Mouse (Mus musculus): ENCODE results near the gene Plau.

The Plau gene

GRCm38 (mm10) chr14:20806116-20806840 is 30.2 kb upstream of the Plau start:
- no peak for DNase-seq (ENCODE audit: low read depth, low spot score)

DNA sequence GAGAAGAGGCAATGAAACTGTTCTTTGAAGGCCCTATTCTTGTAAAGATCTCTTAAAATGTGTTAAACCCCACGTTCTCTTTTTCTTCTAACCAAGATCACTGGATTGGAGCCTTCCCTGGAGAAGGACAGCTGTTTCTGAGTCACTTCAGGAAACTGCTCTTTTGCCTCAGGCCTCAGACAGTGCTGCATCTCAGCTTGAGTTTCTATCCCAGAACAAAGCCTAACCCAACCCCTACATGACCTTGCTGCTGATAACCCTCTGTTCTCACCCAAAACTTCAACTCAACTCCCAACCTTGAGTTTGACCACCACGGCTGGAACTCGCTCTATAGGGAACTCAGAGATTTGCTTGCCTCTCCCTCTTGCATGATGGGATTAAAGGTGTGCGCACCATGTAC is 27.1 kb upstream of the Plau start:
- no peak for DNase-seq (ENCODE audit: low read depth, low spot score)

DNA sequence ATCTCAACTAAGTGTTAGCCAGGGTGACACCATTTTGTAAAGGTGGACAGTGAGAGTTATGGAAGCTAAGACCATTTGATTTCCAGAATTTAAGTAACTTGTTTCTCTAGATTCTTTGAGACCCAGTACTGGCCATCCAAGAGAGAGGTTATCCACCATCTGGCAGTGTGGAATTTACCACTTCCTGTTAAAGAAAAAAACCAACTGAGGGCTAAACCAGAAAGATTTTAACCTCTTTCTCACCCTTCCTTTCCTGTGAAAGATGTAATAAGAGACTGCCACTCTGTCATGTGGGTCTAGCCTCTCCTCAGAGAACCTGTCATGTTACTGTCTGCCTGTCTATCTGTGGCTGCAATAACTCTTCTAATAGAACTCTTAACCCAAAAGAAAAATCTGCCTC is 26.6 kb upstream of the Plau start:
- DNase-seq (ENCODE audit: low read depth, low spot score): no peak

- no peak for DNase-seq (ENCODE audit: low read depth, low spot score)
Observed at GRCm38 (mm10) chr14:20811236-20811635, 25.2 kb upstream of the Plau start.

- no peak for DNase-seq (ENCODE audit: low read depth, low spot score)
Observed at GRCm38 (mm10) chr14:20811779-20812406, 24.6 kb upstream of the Plau start.

GRCm38 (mm10) chr14:20815448-20815847 is 21.0 kb upstream of the Plau start:
- DNase-seq (ENCODE audit: low read depth, low spot score): no peak

GRCm38 (mm10) chr14:20824517-20824916 is 11.9 kb upstream of the Plau start:
- DNase-seq (ENCODE audit: low read depth, low spot score): no peak

GRCm38 (mm10) chr14:20825516-20825915 is 10.9 kb upstream of the Plau start:
- DNase-seq (ENCODE audit: low read depth, low spot score): no peak

GRCm38 (mm10) chr14:20827061-20827460 is 9.4 kb upstream of the Plau start:
- DNase-seq (ENCODE audit: low read depth, low spot score): no peak

GRCm38 (mm10) chr14:20827491-20827890 is 9.0 kb upstream of the Plau start:
- no peak for DNase-seq (ENCODE audit: low read depth, low spot score)

- no peak for DNase-seq (ENCODE audit: low read depth, low spot score)
Observed at GRCm38 (mm10) chr14:20828524-20828923, 7.9 kb upstream of the Plau start.

DNA sequence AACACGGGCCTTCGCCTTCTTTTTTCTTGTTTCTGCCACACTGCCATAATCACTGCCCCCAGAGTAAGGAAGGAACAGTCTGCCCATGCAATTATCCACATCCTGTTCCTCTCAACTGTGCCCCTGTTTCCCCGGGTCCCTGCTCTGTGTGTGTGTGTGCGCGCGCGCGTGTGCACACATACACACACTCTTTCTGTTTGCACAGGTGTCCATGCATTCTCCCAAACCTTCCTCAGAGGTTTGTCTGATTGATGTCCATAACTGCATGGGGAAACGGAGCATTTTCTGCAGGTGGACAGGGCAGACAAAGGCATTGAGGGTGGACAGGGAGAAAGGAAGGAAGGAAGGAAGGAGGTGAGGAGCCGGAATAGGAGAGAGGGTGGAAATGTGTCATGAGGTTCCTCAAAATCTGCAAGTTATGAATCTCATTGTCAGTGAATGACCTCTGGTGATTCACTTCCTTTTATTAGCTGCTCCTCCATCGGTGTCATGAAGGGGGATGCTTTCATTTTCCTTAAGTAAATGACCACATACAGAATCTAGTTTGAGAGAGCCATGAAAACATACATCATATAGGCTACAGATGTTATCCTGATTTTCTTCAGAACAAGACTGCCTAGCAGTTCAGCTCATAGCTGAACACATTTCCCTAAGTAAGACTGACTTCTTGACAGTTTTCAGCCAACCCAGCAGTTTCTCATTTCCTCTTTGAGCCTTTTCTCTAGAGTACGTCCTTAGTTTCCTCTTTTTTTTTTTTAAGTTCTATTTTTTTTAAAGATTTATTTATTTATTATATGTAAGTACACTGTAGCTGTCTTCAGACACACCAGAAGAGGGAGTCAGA is 6.7 kb upstream of the Plau start:
- no peak for DNase-seq (ENCODE audit: low read depth, low spot score)

DNA sequence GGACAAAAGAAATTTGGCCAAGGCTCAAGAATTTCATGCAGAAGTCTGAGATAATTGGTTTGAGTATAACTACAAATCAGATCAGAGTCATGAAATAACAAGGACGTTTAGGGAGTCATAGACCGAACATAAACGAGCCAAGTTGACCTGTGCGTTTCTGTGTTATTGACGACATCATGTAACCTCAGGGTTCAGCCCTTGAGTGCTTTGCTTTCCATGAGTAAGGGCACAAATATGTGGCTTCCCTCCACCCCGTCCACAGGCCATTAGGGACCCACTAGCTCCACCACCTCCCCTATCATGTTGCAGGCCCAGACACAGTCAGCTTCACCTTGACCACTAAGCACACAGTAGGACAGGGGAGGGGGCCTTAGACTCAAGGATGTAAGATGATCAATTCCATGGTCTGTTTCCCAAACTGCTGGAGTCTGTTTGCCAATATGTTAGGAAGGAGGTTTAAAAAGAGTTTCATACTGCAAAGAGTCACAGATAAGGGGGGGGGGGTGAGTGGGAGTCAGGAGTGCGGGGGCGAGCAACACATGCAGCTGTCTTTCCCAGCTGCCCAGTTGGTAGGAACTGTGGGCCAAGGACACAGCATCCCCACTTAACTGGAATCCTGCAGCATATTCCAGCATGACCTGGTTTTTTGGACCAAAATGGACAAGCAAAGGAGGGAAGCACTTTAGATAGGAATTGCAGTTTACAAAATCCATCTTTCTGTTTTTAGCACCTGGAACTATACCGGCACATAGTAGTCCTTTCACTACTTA is 5.1 kb upstream of the Plau start:
- no peak for DNase-seq (ENCODE audit: low read depth, low spot score)

GRCm38 (mm10) chr14:20831915-20832314 is 4.5 kb upstream of the Plau start:
- DNase-seq (ENCODE audit: low read depth, low spot score): no peak

DNA sequence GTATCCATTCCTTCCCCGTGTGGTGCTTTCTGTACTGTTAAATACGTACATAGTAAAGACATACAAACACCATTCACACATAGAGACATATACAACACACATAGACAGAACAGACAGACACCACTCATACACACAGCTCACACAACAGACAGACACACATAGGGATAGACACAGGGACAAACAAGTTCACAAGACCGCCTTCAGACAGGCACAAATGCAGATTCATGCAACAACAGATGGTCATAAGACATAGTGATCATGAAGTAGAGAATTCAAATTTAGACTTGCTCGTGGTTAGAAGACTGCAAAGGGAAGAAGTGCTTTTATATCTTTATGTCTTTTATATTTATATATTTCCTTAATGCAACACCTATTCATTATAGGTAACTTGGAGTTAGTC is 2.9 kb upstream of the Plau start:
- DNase-seq (ENCODE audit: low read depth, low spot score): no peak

- no peak for DNase-seq (ENCODE audit: low read depth, low spot score)
Observed at GRCm38 (mm10) chr14:20834136-20834535, 2.3 kb upstream of the Plau start.

- DNase-seq (ENCODE audit: low read depth, low spot score): no peak
Observed at GRCm38 (mm10) chr14:20836905-20837376, 481 bp downstream of the Plau start.

GRCm38 (mm10) chr14:20837681-20838080 is 1.2 kb downstream of the Plau start:
- no peak for DNase-seq (ENCODE audit: low read depth, low spot score)

- DNase-seq (ENCODE audit: low read depth, low spot score): no peak
Observed at GRCm38 (mm10) chr14:20841526-20841925, 5.1 kb downstream of the Plau start.

DNA sequence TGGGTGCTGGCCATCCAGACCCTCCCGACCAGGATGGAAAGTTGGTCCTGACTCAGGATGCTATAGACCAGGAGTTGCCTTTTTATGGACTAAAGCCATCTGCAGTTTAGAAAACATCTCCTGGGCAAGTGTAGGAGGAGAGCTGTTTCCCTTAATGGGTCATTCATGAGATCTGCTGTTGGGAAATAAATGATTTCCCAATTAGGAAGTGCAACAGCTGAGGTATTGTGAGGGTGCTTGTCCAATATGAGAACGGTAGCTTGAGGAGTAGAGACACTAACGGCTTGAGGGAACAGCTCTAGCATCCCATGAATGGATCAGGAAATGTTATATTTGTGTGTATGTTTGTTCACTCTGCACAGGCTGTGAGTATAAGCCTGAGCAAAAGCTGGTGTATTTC is 6.2 kb downstream of the Plau start:
- no peak for DNase-seq (ENCODE audit: low read depth, low spot score)

DNA sequence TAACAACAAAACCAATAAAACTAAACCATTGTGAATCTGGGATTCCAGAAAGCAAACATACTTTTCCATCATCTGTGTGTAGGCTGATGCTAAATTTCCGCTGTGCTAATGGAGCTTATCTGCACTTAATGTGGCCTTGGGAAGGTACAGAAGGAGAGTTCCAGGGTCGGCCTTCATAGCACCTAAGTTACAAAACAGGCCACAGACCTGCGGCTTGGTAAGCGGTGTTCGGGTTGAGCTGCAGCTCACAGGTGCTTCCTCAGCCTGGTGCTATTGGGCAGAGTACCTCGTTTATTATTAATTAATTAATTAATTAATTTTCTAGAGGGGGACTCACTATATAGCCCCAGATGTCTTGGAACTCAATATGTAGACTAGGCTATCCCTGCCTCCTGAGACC is 7.7 kb downstream of the Plau start:
- no peak for DNase-seq (ENCODE audit: low read depth, low spot score)
